Mouse (Mus musculus) kidney, adult 2 months (tissue): ENCODE measurements at regions not wholly inside any gene's neighbourhood (a gene's known extent, or its start where the extent isn't known, plus 50 kb on each side); places are given as distances from the start of the nearest gene placed in this dataset.
A peak's percentile ranks its signal among the peaks of the same experiment; 100 is the strongest.
"Not testable (repeated sequence)": the region's sequence is repeated elsewhere in the genome, so short reads cannot be mapped to it uniquely, and the experiment has no call there.

Source experiments
- DNase-seq: peaks from one replicate; pipeline ENCODE4 v3.0.0; 2021
- H3K27ac ChIP-seq: fragments of 200-500 bp; 2 replicates; pipeline ENCODE4 v1.5.1; 2012; ENCODE audit warnings: low read depth, low read length, control low read depth, inconsistent platforms; ENCODE audit not compliant: insufficient read depth
- H3K27me3 ChIP-seq: fragments of 200-500 bp; replicated peaks from 2 replicates; pipeline ENCODE4 v1.6.1; 2012; ENCODE audit warnings: mild to moderate bottlenecking, moderate library complexity, low read length, inconsistent platforms; ENCODE audit not compliant: control insufficient read depth, insufficient read depth
- H3K36me3 ChIP-seq: fragments of 200-500 bp; 2 replicates; pipeline ENCODE4 v1.6.1; 2012; ENCODE audit warnings: mild to moderate bottlenecking, moderate library complexity, low read length, inconsistent platforms; ENCODE audit not compliant: control insufficient read depth, insufficient read depth
- H3K4me1 ChIP-seq: fragments of 200-500 bp; 2 replicates; pipeline ENCODE4 v1.6.1; 2011; ENCODE audit warnings: low read length; ENCODE audit not compliant: control insufficient read depth, insufficient read depth
- H3K4me3 ChIP-seq: fragments of 200-500 bp; 2 replicates; pipeline ENCODE4 v1.5.1; 2011; ENCODE audit warnings: mild to moderate bottlenecking, low read depth, low read length, control low read depth; ENCODE audit not compliant: insufficient read depth
- CTCF ChIP-seq: fragments of 200-500 bp; conservative IDR thresholded peaks from 2 replicates; pipeline ENCODE4 v1.5.1; 2011; ENCODE audit warnings: low read depth, mild to moderate bottlenecking, control low read depth, low read length, moderate library complexity, mixed read lengths; ENCODE audit not compliant: insufficient read depth, insufficient read length
- POLR2A ChIP-seq: fragments of 200-500 bp; IDR thresholded peaks from one replicate; pipeline ENCODE4 v1.6.1; 2011; ENCODE audit warnings: low read depth, low read length, control low read depth
- WGBS: fragments of 180-500 bp; shearing (Covaris S2); methylation state at CpG from one replicate; pipeline ENCODE4 v1.1.7; 2018; 5-methylcytosine and 5-hydroxymethylcytosine counted together

DNA sequence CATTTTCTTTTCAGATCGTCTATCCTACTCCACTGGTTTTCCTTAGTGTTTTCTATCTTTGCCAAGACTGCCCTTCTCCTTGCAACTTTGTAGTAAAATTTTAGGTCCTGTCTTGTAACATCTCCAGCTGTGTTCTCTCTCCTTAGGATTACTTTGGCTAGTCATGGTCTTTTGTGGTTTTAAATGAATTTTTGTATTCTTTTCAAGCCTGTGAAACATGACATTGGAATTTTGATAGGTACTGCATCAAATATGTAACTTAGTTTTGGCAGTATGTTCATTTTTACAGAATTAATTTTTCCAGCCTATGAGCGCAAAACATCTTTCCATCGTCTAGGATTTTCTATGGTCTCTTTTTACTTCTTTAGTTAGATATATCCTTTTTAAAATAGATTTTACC lies 88.6 kb upstream of the Gm5148 start:
- TF ChIP-seq POLR2A, result no peak
- TF ChIP-seq CTCF, result no peak
- WGBS, result 92% methylated on average over 3 of the region's 3 CpGs
- no peak for DNase-seq
- Histone ChIP-seq H3K4me3 (no peak overlapping the region), H3K27ac (no peak overlapping the region), H3K27me3 (no peaks in the 10 kb centered on the region), H3K4me1 (no peaks in the 10 kb centered on the region), H3K36me3 (no peaks in the 10 kb centered on the region)

DNA sequence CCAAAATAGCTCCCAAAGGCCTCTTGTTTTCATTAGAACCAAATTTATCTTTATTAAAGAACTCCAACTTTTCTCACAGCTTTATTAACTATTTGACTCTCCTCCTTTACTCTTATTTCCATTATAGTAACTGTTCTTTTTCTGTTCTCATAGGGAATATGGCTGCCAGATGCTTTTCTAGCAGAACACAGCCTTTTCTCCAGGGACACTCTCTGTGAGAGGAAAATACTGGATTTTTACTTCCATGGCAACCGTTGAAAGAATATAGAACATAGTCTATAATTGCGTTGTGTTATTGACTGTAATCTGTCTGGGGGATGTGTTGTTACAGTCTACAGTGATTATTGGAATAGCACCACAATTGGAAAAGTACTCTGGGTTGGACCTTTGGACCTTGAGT lies 87.1 kb upstream of the Gm5148 start:
- WGBS, result 96% methylated on average over 2 of the region's 2 CpGs

GRCm38 (mm10) chr3:37810763-37811162 lies 86.5 kb upstream of the Gm5148 start:
- no peaks in the 10 kb centered on the region for H3K4me1 ChIP-seq
- TF ChIP-seq CTCF (no peak), POLR2A (no peak)
- 80% methylated on average over 2 of the region's 2 CpGs for WGBS
- DNase-seq, result no peak
- no peaks in the 10 kb centered on the region for H3K36me3 ChIP-seq
- no peak overlapping the region for H3K4me3 ChIP-seq
- H3K27me3 ChIP-seq, result no peaks in the 10 kb centered on the region
- H3K27ac ChIP-seq, result no peak overlapping the region

More for the DNA sequence above, 87.1 kb upstream of the Gm5148 start:
- Histone ChIP-seq H3K36me3 (no peaks in the 10 kb centered on the region), H3K27me3 (no peaks in the 10 kb centered on the region), H3K27ac (no peak overlapping the region), H3K4me3 (no peak overlapping the region), H3K4me1 (no peaks in the 10 kb centered on the region)
- no peak for DNase-seq
- no peak for TF ChIP-seq CTCF
- no peak for TF ChIP-seq POLR2A

- WGBS, result 66% methylated on average over 6 of the region's 6 CpGs
These were observed 81.5 kb upstream of the Gm5148 start for GRCm38 (mm10) chr3:37805805-37806148.

DNA sequence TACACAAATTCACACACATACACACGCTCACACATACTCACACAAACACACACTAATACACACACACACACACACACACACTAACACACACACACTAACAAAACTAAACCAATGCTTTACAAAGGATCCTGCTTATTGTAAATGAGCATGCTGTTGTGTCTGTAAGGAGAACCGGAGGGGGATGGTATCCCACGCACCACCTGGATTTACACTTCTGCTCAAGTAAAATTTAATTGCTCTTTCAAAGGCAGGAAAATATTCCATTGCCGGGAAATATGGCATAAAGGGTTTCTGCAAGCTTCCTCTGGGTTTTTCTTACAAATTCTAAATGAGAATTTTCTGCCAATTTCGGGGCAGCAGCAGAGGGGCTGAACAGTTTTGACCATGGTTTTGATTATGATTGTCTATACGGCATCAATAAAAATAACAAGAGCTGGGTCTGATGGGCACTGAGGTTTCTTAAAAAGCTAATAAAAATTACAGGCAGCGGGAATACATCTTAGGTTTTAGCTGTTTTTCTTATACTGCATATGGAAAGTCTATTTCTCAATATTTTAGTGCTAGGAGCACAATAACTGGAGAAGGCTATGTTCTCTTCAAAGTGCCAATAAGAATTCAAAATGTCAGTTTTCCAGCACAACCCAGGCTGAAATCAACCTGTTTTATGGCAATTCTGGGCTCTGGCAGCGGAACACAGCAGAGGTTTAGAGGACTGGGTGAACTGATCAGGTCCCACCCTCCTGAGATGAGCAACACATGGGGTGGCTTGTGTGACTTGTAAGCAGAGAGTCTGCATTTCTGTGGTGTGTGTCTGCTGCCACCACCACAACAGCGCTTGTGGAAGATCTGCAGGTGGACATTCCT lies 80.9 kb upstream of the Gm5148 start:
- WGBS, result 86% methylated on average over 9 of the region's 9 CpGs
- Histone ChIP-seq H3K27me3 (no peaks in the 10 kb centered on the region), H3K36me3 (no peaks in the 10 kb centered on the region), H3K4me3 (no peak overlapping the region), H3K27ac (no peak overlapping the region), H3K4me1 (no peaks in the 10 kb centered on the region)
- no peak for DNase-seq
- TF ChIP-seq POLR2A (no peak), CTCF (no peak)

More at GRCm38 (mm10) chr3:37805805-37806148, 81.5 kb upstream of the Gm5148 start:
- H3K27ac ChIP-seq, result no peak overlapping the region
- TF ChIP-seq POLR2A, result no peak
- no peak for TF ChIP-seq CTCF
- no peak overlapping the region for H3K4me3 ChIP-seq
- H3K36me3 ChIP-seq, result no peaks in the 10 kb centered on the region
- no peak for DNase-seq
- no peaks in the 10 kb centered on the region for H3K27me3 ChIP-seq
- H3K4me1 ChIP-seq, result no peaks in the 10 kb centered on the region

DNA sequence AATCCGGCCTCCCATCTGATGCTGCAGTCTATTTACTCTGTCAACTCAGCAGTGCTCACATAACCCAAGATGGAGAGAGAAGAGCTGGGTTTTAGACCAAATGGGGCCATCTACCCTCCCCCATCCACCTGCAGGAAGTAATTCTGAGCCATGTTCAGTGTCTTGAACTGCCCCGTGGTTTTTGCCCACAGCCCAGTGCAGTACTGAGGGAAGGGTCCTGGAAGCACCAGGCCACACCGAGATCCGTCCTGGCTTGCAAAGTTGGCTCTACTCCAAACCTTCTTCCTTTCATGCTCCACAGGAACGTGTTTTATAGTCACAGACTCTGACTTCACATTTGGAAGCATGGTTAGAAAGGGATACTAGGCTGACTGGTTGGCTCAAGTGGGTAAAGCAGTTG lies 80.0 kb upstream of the Gm5148 start:
- H3K27ac ChIP-seq, result no peak overlapping the region
- 33% methylated on average over 5 of the region's 5 CpGs for WGBS
- no peaks in the 10 kb centered on the region for H3K27me3 ChIP-seq
- no peak overlapping the region for H3K4me3 ChIP-seq
- DNase-seq, result peak; percentile 21
- TF ChIP-seq POLR2A, result no peak
- TF ChIP-seq CTCF, result no peak
- no peaks in the 10 kb centered on the region for H3K4me1 ChIP-seq
- no peaks in the 10 kb centered on the region for H3K36me3 ChIP-seq

GRCm38 (mm10) chr3:37803781-37804180 lies 79.5 kb upstream of the Gm5148 start:
- not testable (repeated sequence) for DNase-seq, H3K27ac ChIP-seq, H3K4me1 ChIP-seq, H3K27me3 ChIP-seq, H3K4me3 ChIP-seq, H3K36me3 ChIP-seq
- 94% methylated on average over 5 of the region's 5 CpGs for WGBS

DNA sequence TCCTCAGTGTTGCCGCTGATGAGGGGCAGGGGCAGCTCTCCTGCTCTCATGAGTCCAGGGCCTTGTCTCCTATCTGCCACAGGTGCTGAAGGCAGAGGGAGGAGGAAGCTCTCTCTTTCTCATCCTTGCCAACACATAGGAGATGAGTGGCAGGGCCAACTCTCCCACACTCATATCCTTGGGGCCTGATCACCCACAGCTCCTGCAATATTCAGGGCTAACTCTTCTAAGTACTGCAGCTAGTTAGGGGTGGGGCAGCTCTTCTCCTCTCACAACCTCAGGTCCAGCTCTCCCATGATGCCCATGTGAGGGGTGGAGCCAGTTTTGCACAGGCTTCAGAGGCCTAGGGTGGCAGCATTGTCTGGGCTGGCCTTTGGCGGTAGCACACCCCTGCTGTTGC lies 77.3 kb upstream of the Gm5148 start:
- H3K27me3 ChIP-seq, result no peaks in the 10 kb centered on the region
- H3K4me1 ChIP-seq, result no peaks in the 10 kb centered on the region
- WGBS, result 94% methylated on average over 2 of the region's 2 CpGs
- no peak for DNase-seq
- H3K36me3 ChIP-seq, result no peaks in the 10 kb centered on the region
- no peak overlapping the region for H3K4me3 ChIP-seq
- TF ChIP-seq POLR2A (no peak), CTCF (no peak)
- H3K27ac ChIP-seq, result no peak overlapping the region
